Mouse (Mus musculus) hindbrain, embryonic 14.5 days (tissue): ENCODE measurements around the gene Gm30083. TPM values are rescaled to one million over a fixed set of nuclear protein-coding genes. Genes with fewer than 3 reads are reported as not detected.

Experiments
- ATAC-seq: fragments of 200-750 bp; cut with Nextera tagmentation; 2 replicates; pipeline ENCODE4 v1.8.0; 2017; ENCODE audit warnings: moderate number of reproducible peaks, mild to moderate bottlenecking, moderate TSS enrichment, moderate library complexity; ENCODE audit not compliant: low FRiP score
- DNase-seq: peaks from one replicate; pipeline ENCODE4 v3.0.0-alpha.2; 2015; ENCODE audit warnings: low spot score
- H3K27ac ChIP-seq: fragments of 300-500 bp; sonication (generic); 2 replicates; pipeline ENCODE4 v1.5.1; 2014; ENCODE audit warnings: mild to moderate bottlenecking, moderate library complexity
- H3K27me3 ChIP-seq: fragments of 300-500 bp; sonication (generic); 2 replicates; pipeline ENCODE4 v1.6.1; 2014; ENCODE audit warnings: mild to moderate bottlenecking, low read length, mixed read lengths; ENCODE audit not compliant: control insufficient read depth, insufficient read depth
- H3K36me3 ChIP-seq: fragments of 300-500 bp; sonication (generic); replicated peaks from 2 replicates; pipeline ENCODE4 v1.6.1; 2014; ENCODE audit not compliant: control insufficient read depth, insufficient read depth
- H3K4me1 ChIP-seq: fragments of 300-500 bp; sonication (generic); replicated peaks from 2 replicates; pipeline ENCODE4 v1.6.1; 2014; ENCODE audit warnings: antibody characterized with exemption, low read length, mixed read lengths; ENCODE audit not compliant: control insufficient read depth, insufficient read depth
- H3K4me2 ChIP-seq: fragments of 300-500 bp; sonication (generic); replicated peaks from 2 replicates; pipeline ENCODE4 v1.6.1; 2014; ENCODE audit warnings: mild to moderate bottlenecking, moderate library complexity
- H3K4me3 ChIP-seq: fragments of 300-500 bp; sonication (generic); replicated peaks from 2 replicates; pipeline ENCODE4 v1.5.1; 2014; ENCODE audit warnings: mild to moderate bottlenecking, low read length
- H3K9ac ChIP-seq: fragments of 300-500 bp; sonication (generic); 2 replicates; pipeline ENCODE4 v1.6.1; 2014
- H3K9me3 ChIP-seq: fragments of 300-500 bp; sonication (generic); 2 replicates; pipeline ENCODE4 v1.6.1; 2016; ENCODE audit warnings: low read length; ENCODE audit not compliant: control insufficient read depth
- WGBS: fragments of 180-500 bp; shearing (Covaris S2); extraction: QIAGEN DNeasy Blood & Tissue Kit; methylation state at CpG from one replicate; pipeline ENCODE4 v1.1.7; 2014; 5-methylcytosine and 5-hydroxymethylcytosine counted together
- polyA plus RNA-seq: library from polyadenylated mRNA; unstranded; fragments of >200 nt; fragmentation: Nextera tagmentation; extraction: Ambion mirVana; gene quantifications from 2 replicates; pipeline ENCODE4 v1.2.1, GENCODE M21; 2014

Gm30083 gene
- polyA plus RNA-seq, 1 experiment from 2014 or later: not detected

- no peaks in the 10 kb centered on the region for H3K9me3 ChIP-seq
- H3K27me3 ChIP-seq: no peaks in the 10 kb centered on the region
- H3K27ac ChIP-seq: no peak overlapping the region
- peak overlapping the region; percentile 35; the same call in 1 of the 2 replicates for H3K9ac ChIP-seq
- peaks cover 9% of the 10 kb centered on the region; the same call in 1 of the 2 replicates for H3K4me1 ChIP-seq
- ATAC-seq (no peak), DNase-seq (no peak)
- 33% methylated on average over 7 of the region's 7 CpGs for WGBS
- H3K4me2 ChIP-seq: peak overlapping the region; percentile 74
- H3K36me3 ChIP-seq: no peaks in the 10 kb centered on the region
- 0 out of 2 replicates have a peak overlapping the region, but pooled peaks have one; percentile 35 for H3K4me3 ChIP-seq
These were observed 37.2 kb downstream of the Gm30083 start for GRCm38 (mm10) chr14:33977748-33978147.

GRCm38 (mm10) chr14:33974752-33975151 is 40.2 kb downstream of the Gm30083 start:
- 43% methylated on average over 5 of the region's 5 CpGs for WGBS
- Histone ChIP-seq H3K4me3 (no peak overlapping the region), H3K4me1 (peaks cover 9% of the 10 kb centered on the region; the same call in 1 of the 2 replicates), H3K9me3 (no peaks in the 10 kb centered on the region), H3K9ac (no peak overlapping the region), H3K27me3 (no peaks in the 10 kb centered on the region), H3K27ac (no peak overlapping the region), H3K36me3 (no peaks in the 10 kb centered on the region), H3K4me2 (no peak overlapping the region)
- ATAC-seq (no peak), DNase-seq (no peak)

GRCm38 (mm10) chr14:33972679-33973078 is 42.3 kb downstream of the Gm30083 start:
- no peak overlapping the region for H3K4me3 ChIP-seq
- no peak overlapping the region for H3K9ac ChIP-seq
- ATAC-seq (no peak), DNase-seq (peak; percentile 26)
- H3K4me1 ChIP-seq: no peaks in the 10 kb centered on the region
- no peaks in the 10 kb centered on the region for H3K27me3 ChIP-seq
- H3K27ac ChIP-seq: no peak overlapping the region
- H3K4me2 ChIP-seq: no peak overlapping the region
- H3K9me3 ChIP-seq: no peaks in the 10 kb centered on the region
- WGBS: 54% methylated on average over 7 of the region's 7 CpGs
- H3K36me3 ChIP-seq: no peaks in the 10 kb centered on the region

GRCm38 (mm10) chr14:33965675-33966074 is 49.3 kb downstream of the Gm30083 start:
- 68% methylated on average over 7 of the region's 7 CpGs for WGBS
- Histone ChIP-seq H3K36me3 (no peaks in the 10 kb centered on the region), H3K9me3 (no peaks in the 10 kb centered on the region), H3K27me3 (no peaks in the 10 kb centered on the region), H3K4me2 (no peak overlapping the region), H3K9ac (no peak overlapping the region), H3K4me3 (no peak overlapping the region), H3K4me1 (no peaks in the 10 kb centered on the region), H3K27ac (no peak overlapping the region)
- no peak for DNase-seq
- no peak for ATAC-seq

- Histone ChIP-seq H3K27me3 (no peaks in the 10 kb centered on the region), H3K4me3 (no peak overlapping the region), H3K27ac (no peak overlapping the region), H3K4me1 (no peaks in the 10 kb centered on the region), H3K4me2 (no peak overlapping the region), H3K9ac (no peak overlapping the region), H3K9me3 (no peaks in the 10 kb centered on the region), H3K36me3 (no peaks in the 10 kb centered on the region)
- ATAC-seq (no peak), DNase-seq (peak; percentile 68)
- 17% methylated on average over 9 of the region's 9 CpGs for WGBS
These were observed 55.6 kb downstream of the Gm30083 start for GRCm38 (mm10) chr14:33959341-33959740.

- H3K4me2 ChIP-seq: no peak overlapping the region
- no peaks in the 10 kb centered on the region for H3K4me1 ChIP-seq
- H3K36me3 ChIP-seq: no peaks in the 10 kb centered on the region
- no peak overlapping the region for H3K9ac ChIP-seq
- ATAC-seq (no peak), DNase-seq (no peak)
- H3K4me3 ChIP-seq: no peak overlapping the region
- no peaks in the 10 kb centered on the region for H3K9me3 ChIP-seq
- no peak overlapping the region for H3K27ac ChIP-seq
- no peaks in the 10 kb centered on the region for H3K27me3 ChIP-seq
- WGBS: 68% methylated on average over 3 of the region's 3 CpGs
These were observed 56.1 kb downstream of the Gm30083 start for GRCm38 (mm10) chr14:33958841-33959240.

- WGBS: 90% methylated on average over 4 of the region's 4 CpGs
- Histone ChIP-seq H3K27ac (no peak overlapping the region), H3K36me3 (no peaks in the 10 kb centered on the region), H3K9me3 (no peaks in the 10 kb centered on the region), H3K27me3 (no peaks in the 10 kb centered on the region), H3K4me3 (no peak overlapping the region), H3K9ac (no peak overlapping the region), H3K4me2 (no peak overlapping the region), H3K4me1 (no peaks in the 10 kb centered on the region)
- no peak for ATAC-seq
- no peak for DNase-seq
These were observed 56.8 kb downstream of the Gm30083 start for GRCm38 (mm10) chr14:33958186-33958585.

GRCm38 (mm10) chr14:33956055-33956454 is 58.9 kb downstream of the Gm30083 start:
- ATAC-seq (no peak), DNase-seq (no peak)
- Histone ChIP-seq H3K9ac (no peak overlapping the region), H3K4me3 (no peak overlapping the region), H3K4me1 (no peaks in the 10 kb centered on the region), H3K27ac (no peak overlapping the region), H3K36me3 (no peaks in the 10 kb centered on the region), H3K27me3 (no peaks in the 10 kb centered on the region), H3K4me2 (no peak overlapping the region), H3K9me3 (no peaks in the 10 kb centered on the region)
- WGBS: 75% methylated on average over 13 of the region's 13 CpGs

GRCm38 (mm10) chr14:33953761-33954160 is 61.2 kb downstream of the Gm30083 start, which contains the start of gene Rbp3:
Gene Rbp3, plus strand, starts transcription at chr14:33954003.
- DNase-seq: no peak
- Histone ChIP-seq H3K36me3 (no peaks in the 10 kb centered on the region), H3K4me1 (no peaks in the 10 kb centered on the region), H3K4me3 (no peak within 1 kb of the TSS), H3K9me3 (no peaks in the 10 kb centered on the region), H3K27ac (no peak within 1 kb of the TSS), H3K4me2 (no peak within 1 kb of the TSS), H3K9ac (no peak within 1 kb of the TSS), H3K27me3 (no peaks in the 10 kb centered on the region)
- 92% methylated on average over 5 of the region's 5 CpGs for WGBS
- no peak for ATAC-seq
